Mouse (Mus musculus) small intestine, adult 2 months (tissue): ENCODE results near the gene Cacna1g. TPM values are rescaled to one million over a fixed set of nuclear protein-coding genes. Genes with fewer than 3 reads are reported as not detected.

Source experiments
- H3K27ac ChIP-seq: fragments of 200-500 bp; 2 replicates; pipeline ENCODE4 v1.5.1; 2012; ENCODE audit warnings: low read depth, low read length, control low read depth, inconsistent platforms; ENCODE audit not compliant: insufficient read depth
- H3K27me3 ChIP-seq: fragments of 200-500 bp; 2 replicates; pipeline ENCODE4 v1.6.1; 2012; ENCODE audit warnings: mild to moderate bottlenecking, moderate library complexity, low read length, inconsistent platforms; ENCODE audit not compliant: control insufficient read depth, insufficient read depth
- H3K36me3 ChIP-seq: fragments of 200-500 bp; 2 replicates; pipeline ENCODE4 v1.6.1; 2012; ENCODE audit warnings: mild to moderate bottlenecking, low read length, control low read depth, inconsistent platforms; ENCODE audit not compliant: control insufficient read depth, insufficient read depth
- H3K4me1 ChIP-seq: fragments of 200-500 bp; 2 replicates; pipeline ENCODE4 v1.6.1; 2012; ENCODE audit warnings: low read length, inconsistent platforms, mixed read lengths; ENCODE audit not compliant: control insufficient read depth, insufficient read depth, insufficient read length
- H3K4me3 ChIP-seq: fragments of 200-500 bp; 2 replicates; pipeline ENCODE4 v1.5.1; 2012; ENCODE audit warnings: low read depth, mild to moderate bottlenecking, control low read depth, inconsistent platforms, low read length, moderate library complexity
- CTCF ChIP-seq: fragments of 200-500 bp; IDR thresholded peaks from 2 replicates; pipeline ENCODE4 v1.5.1; 2012; ENCODE audit warnings: low read depth, mild to moderate bottlenecking, control low read depth, inconsistent platforms, low read length, moderate library complexity, mixed read lengths; ENCODE audit not compliant: insufficient replicate concordance, insufficient read length; ENCODE audit errors: extremely low read depth
- POLR2A ChIP-seq: fragments of 200-500 bp; IDR thresholded peaks from 2 replicates; pipeline ENCODE4 v1.6.1; 2012; ENCODE audit warnings: low read depth, mild to moderate bottlenecking, control low read depth, inconsistent platforms, low read length, moderate library complexity
- WGBS: fragments of 180-500 bp; shearing (Covaris S2); methylation state at CpG from one replicate; pipeline ENCODE4 v1.1.7; 2018; 5-methylcytosine and 5-hydroxymethylcytosine counted together
- polyA plus RNA-seq: library from polyadenylated mRNA; depleted of rRNA; stranded (reverse); fragments of >200 nt; gene quantifications from 2 replicates; pipeline ENCODE4 v1.2.3, GENCODE M21; 2012

The Cacna1g gene
- polyA plus RNA-seq, 1 experiment, result 10.7 TPM

DNA sequence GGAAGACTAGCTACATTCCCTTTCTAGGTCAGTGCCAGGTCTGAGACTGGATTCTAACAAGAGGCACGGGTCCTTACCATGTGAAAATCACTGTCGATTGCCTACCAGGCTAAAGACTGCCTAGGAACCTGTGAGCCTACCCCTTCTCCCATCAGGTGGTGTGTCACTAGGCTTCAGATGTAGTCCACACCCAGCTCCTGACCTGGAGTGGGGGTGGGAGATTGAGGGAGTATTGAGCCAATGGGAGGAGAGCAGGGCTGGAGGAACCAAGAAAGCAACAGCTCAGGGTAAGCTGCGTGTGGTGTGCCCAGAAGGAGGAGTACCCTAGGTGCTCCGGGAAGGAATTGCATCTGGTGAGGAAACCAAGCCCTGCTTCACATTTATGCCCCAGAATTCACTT is 60.0 kb downstream of the Cacna1g start:
- 56% methylated on average over 4 of the region's 4 CpGs for WGBS

DNA sequence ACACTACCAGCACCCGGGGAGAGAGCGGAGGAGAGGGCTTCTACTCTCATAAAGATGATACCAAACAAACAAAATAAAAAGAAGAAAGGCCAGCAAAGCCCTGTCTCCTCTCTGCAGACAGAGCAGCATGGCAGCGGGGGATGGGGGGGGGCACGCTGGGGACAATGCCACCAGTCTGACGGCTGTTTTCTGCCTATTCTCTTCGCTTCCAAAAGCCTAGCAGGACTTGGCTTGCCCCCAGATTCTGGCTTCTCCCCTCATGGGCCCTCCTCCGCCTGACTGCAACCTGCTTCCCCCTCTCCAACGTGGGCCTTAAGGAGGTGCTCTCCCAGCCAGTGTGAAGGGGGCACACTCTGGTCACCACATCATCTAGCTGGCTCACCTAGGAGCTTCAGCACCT is 60.5 kb downstream of the Cacna1g start:
- TF ChIP-seq CTCF (0 out of 2 replicates have a peak, but pooled peaks have one; percentile 4), POLR2A (no peak)
- no peak overlapping the region for H3K27ac ChIP-seq
- H3K4me3 ChIP-seq, result no peak overlapping the region
- H3K36me3 ChIP-seq, result no peaks in the 10 kb centered on the region
- no peaks in the 10 kb centered on the region for H3K27me3 ChIP-seq
- peaks cover 13% of the 10 kb centered on the region for H3K4me1 ChIP-seq
- 54% methylated on average over 8 of the region's 8 CpGs for WGBS

More for the DNA sequence above, 60.0 kb downstream of the Cacna1g start:
- no peak overlapping the region for H3K27ac ChIP-seq
- H3K27me3 ChIP-seq, result no peaks in the 10 kb centered on the region
- TF ChIP-seq POLR2A (no peak), CTCF (no peak)
- H3K36me3 ChIP-seq, result no peaks in the 10 kb centered on the region
- H3K4me1 ChIP-seq, result peaks cover 13% of the 10 kb centered on the region
- no peak overlapping the region for H3K4me3 ChIP-seq

DNA sequence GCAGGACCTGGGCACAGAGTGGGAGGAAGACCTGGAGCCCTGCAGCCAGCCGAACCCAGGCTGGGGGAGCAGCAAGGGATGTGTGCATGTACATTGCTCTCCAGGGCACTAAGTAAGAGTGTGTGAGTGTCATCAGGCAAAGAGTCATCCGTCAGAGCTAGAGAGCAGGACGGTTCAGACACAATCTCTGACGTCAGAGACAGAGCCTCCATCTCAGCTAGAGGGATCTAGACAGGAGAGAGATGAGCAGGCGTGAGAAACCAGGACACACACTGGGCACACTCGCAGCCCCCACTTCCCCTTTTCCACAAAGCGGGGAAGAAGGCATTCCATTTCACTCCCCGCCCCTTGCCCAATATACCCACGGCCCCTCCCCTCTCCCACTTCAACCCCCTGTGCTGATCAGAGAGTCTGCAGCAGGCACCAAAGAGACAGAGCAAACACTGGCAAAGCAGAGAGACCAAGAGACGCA is 61.0 kb downstream of the Cacna1g start:
- H3K27me3 ChIP-seq, result no peaks in the 10 kb centered on the region
- no peak overlapping the region for H3K4me3 ChIP-seq
- no peak overlapping the region for H3K27ac ChIP-seq
- peaks cover 13% of the 10 kb centered on the region for H3K4me1 ChIP-seq
- no peak for TF ChIP-seq POLR2A
- TF ChIP-seq CTCF, result no peak
- no peaks in the 10 kb centered on the region for H3K36me3 ChIP-seq
- 31% methylated on average over 10 of the region's 10 CpGs for WGBS

DNA sequence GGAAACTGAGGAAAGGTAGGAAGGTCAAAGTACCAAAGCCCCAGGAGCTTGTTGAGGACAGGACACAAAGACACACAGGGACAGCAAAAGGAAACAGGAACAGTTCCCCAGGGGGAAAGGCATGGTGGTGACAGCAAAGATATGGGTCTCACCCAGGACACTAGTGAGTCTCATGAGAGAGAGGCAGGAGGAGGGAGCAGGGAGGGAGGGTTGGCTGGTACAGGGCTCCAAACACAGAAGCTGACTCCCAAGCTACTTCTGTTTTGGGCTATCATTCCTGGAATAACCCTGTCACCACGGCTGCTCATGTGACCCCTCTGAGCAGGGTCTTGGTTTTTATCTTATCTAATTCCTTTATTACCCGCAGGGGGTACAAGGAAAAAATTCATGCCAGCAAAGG is 61.4 kb downstream of the Cacna1g start:
- Histone ChIP-seq H3K27me3 (no peaks in the 10 kb centered on the region), H3K27ac (no peak overlapping the region), H3K4me3 (no peak overlapping the region), H3K36me3 (no peaks in the 10 kb centered on the region), H3K4me1 (peaks cover 13% of the 10 kb centered on the region)
- no peak for TF ChIP-seq POLR2A
- TF ChIP-seq CTCF, result no peak
- 24% methylated on average over 2 of the region's 2 CpGs for WGBS

DNA sequence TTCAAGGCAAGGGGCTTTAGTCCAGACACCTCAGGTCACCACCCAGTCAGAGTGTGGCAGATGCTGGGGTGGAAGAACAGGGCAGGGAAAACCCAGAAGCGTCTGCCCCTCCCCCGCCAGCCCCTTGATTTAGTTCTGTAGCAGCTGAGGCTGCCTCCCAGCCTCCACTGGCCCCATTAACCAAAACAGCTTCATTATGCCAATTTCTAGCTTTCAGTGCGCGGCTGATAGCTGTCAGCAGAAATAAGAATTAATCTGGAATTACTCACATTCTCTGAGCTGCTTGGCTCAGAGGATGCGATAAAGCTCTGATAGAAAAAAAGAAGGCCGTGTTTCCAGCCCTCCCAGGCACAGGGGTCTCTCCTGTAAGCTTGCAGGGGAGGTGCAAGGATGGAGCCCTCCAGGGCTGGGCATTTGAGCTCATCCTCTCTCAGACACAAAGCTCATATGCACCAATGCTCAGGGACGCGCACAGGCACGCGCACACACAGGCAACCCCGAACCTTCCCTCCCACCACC is 66.1 kb downstream of the Cacna1g start:
- peaks cover 12% of the 10 kb centered on the region; the same call in 1 of the 2 replicates for H3K4me1 ChIP-seq
- no peak overlapping the region for H3K4me3 ChIP-seq
- no peak for TF ChIP-seq POLR2A
- H3K27ac ChIP-seq, result no peak overlapping the region
- WGBS, result 80% methylated on average over 11 of the region's 11 CpGs
- no peaks in the 10 kb centered on the region for H3K36me3 ChIP-seq
- H3K27me3 ChIP-seq, result no peaks in the 10 kb centered on the region

DNA sequence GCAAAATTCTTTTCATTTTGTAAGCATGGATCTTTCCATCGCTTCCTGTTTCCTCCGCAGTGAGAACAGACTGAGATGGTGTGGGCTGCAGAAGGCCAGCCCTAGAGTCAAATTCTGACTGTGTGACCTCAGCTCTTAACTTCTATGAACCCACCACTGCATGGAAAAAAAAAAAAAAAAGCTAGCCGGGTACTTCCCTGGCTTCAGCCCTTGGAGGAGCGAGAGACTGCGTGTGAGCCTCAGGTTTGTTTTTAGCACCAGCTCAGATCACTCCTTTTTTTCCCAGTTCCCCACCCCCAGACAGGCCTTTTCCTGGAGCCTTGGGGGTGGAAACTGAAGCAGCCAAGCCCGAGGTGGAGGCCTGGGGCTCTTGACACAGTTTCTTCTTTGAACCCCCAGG is 68.7 kb downstream of the Cacna1g start:
- TF ChIP-seq POLR2A (no peak), CTCF (no peak)
- no peaks in the 10 kb centered on the region for H3K36me3 ChIP-seq
- WGBS, result 43% methylated on average over 6 of the region's 6 CpGs

DNA sequence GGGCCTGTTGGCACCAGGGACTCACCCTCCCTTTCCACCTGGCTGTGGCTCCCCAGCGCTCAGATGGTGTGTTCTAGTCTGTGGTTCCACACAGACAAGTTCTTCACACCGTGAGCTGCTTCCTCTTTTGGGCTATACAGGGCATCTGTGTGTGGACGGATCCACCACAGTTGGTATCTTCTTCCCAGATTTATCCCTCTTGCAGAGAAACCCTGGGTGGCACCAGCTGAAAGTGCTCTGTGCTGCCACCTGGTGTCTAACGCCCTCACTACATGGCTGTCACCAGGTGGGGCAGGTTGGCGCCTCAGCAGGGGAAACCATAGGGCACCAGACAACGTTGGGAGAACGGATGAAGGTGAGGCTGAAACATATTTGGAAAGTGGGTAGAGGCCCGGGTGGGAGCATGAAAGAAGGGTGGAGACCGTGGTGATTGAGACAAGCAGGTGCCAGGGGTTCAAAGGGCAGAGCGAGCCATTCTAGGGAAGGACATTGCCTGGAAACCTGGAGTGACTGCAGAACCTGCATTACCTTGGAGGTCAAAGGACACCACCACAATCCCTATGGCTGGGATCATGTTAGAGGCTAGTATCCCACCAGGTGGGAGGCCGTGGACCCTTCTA is 69.2 kb downstream of the Cacna1g start:
- no peaks in the 10 kb centered on the region for H3K36me3 ChIP-seq
- peak overlapping the region; percentile 23; the same call in 1 of the 2 replicates for H3K27ac ChIP-seq
- H3K4me3 ChIP-seq, result no peak overlapping the region
- H3K27me3 ChIP-seq, result no peaks in the 10 kb centered on the region
- peaks cover 10% of the 10 kb centered on the region; the same call in 1 of the 2 replicates for H3K4me1 ChIP-seq
- 13% methylated on average over 11 of the region's 11 CpGs for whole genome bisulfite sequencing
- TF ChIP-seq CTCF (peak; percentile 97), POLR2A (no peak)

More for the DNA sequence above, 68.7 kb downstream of the Cacna1g start:
- H3K27ac ChIP-seq, result peak overlapping the region; percentile 23; the same call in 1 of the 2 replicates
- H3K4me3 ChIP-seq, result no peak overlapping the region
- peaks cover 10% of the 10 kb centered on the region; the same call in 1 of the 2 replicates for H3K4me1 ChIP-seq
- H3K27me3 ChIP-seq, result no peaks in the 10 kb centered on the region
